Mouse (Mus musculus) retina, postnatal 1 day (tissue): ENCODE data around the gene Sema3a.

ENCODE experiments used
- DNase-seq: peaks from one replicate; pipeline ENCODE4 v3.0.0-alpha.2; 2012

Gene Sema3a

GRCm38 (mm10) chr5:13125241-13125692 is at the start of gene Sema3a:
Gene Sema3a, plus strand, starts transcription at chr5:13125414.
- DNase-seq = peak; percentile 48

- no peak for DNase-seq
Measured at GRCm38 (mm10) chr5:13084777-13085439, 40.3 kb upstream of the Sema3a start.

- DNase-seq = no peak
Measured at GRCm38 (mm10) chr5:13090431-13090830, 34.8 kb upstream of the Sema3a start.

- no peak for DNase-seq
Measured at GRCm38 (mm10) chr5:13109522-13109921, 15.7 kb upstream of the Sema3a start.

GRCm38 (mm10) chr5:13117236-13117635 is 8.0 kb upstream of the Sema3a start:
- peak; percentile 63 for DNase-seq

- peak; percentile 66 for DNase-seq
Measured at GRCm38 (mm10) chr5:13125757-13126156, 543 bp downstream of the Sema3a start.

GRCm38 (mm10) chr5:13126196-13126595 is 982 bp downstream of the Sema3a start:
- DNase-seq = no peak

GRCm38 (mm10) chr5:13127121-13127520 is 1.9 kb downstream of the Sema3a start:
- DNase-seq = peak; percentile 35

GRCm38 (mm10) chr5:13144733-13145457 is 19.7 kb downstream of the Sema3a start:
- no peak for DNase-seq

- DNase-seq = no peak
Measured at GRCm38 (mm10) chr5:13149909-13150308, 24.7 kb downstream of the Sema3a start.

GRCm38 (mm10) chr5:13151002-13151401 is 25.8 kb downstream of the Sema3a start:
- DNase-seq = no peak

- no peak for DNase-seq
Measured at GRCm38 (mm10) chr5:13157761-13158612, 32.8 kb downstream of the Sema3a start.

GRCm38 (mm10) chr5:13182186-13182585 is 57.0 kb downstream of the Sema3a start:
- no peak for DNase-seq

- peak; percentile 8 for DNase-seq
Measured at GRCm38 (mm10) chr5:13197886-13198285, 72.7 kb downstream of the Sema3a start.

GRCm38 (mm10) chr5:13199709-13200108 is 74.5 kb downstream of the Sema3a start:
- no peak for DNase-seq

GRCm38 (mm10) chr5:13255353-13255752 is 130.1 kb downstream of the Sema3a start:
- no peak for DNase-seq

GRCm38 (mm10) chr5:13256321-13256720 is 131.1 kb downstream of the Sema3a start:
- DNase-seq = no peak

- DNase-seq = no peak
Measured at GRCm38 (mm10) chr5:13263087-13263486, 137.9 kb downstream of the Sema3a start.

- no peak for DNase-seq
Measured at GRCm38 (mm10) chr5:13263539-13263938, 138.3 kb downstream of the Sema3a start.

- peak; percentile 42 for DNase-seq
Measured at GRCm38 (mm10) chr5:13312667-13313066, 187.5 kb downstream of the Sema3a start.

GRCm38 (mm10) chr5:13313977-13314376 is 188.8 kb downstream of the Sema3a start:
- DNase-seq = peak; percentile 34

- no peak for DNase-seq
Measured at GRCm38 (mm10) chr5:13318728-13319429, 193.7 kb downstream of the Sema3a start.

- DNase-seq = peak; percentile 70
Measured at GRCm38 (mm10) chr5:13320138-13320537, 194.9 kb downstream of the Sema3a start.
